Mouse (Mus musculus) kidney, adult 9 months (tissue): ENCODE measurements around the gene Filip1l.

Source experiments
- DNase-seq: peaks from one replicate; pipeline ENCODE4 v3.0.0; 2022

Gene Filip1l

GRCm38 (mm10) chr16:57536511-57536910 lies 183.6 kb downstream of the Filip1l start:
- no peak for DNase-seq

GRCm38 (mm10) chr16:57543243-57543642 lies 190.3 kb downstream of the Filip1l start:
- no peak for DNase-seq

- DNase-seq, result no peak
These were observed 191.5 kb downstream of the Filip1l start for GRCm38 (mm10) chr16:57544441-57544840.

GRCm38 (mm10) chr16:57546355-57546754 lies 193.5 kb downstream of the Filip1l start:
- DNase-seq, result no peak

DNA sequence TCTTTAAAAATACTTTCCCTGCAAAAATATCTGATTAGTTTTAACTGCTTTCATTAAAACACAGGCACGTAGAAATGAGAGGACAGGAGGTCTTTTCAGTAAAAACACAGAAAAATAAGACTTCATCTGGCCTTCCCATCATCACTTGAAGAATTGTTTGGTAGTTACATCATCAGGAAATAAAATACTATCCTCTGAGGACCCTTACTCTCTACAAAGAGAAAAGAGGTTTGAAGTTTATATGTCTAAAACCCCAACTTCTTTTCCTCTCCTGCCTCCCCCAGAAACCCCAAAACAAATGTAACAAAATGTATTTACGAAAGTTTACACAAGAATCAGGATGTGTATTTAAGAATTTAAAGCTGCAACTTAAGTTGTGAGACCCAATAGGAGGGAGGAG lies 195.7 kb downstream of the Filip1l start:
- DNase-seq, result no peak

DNA sequence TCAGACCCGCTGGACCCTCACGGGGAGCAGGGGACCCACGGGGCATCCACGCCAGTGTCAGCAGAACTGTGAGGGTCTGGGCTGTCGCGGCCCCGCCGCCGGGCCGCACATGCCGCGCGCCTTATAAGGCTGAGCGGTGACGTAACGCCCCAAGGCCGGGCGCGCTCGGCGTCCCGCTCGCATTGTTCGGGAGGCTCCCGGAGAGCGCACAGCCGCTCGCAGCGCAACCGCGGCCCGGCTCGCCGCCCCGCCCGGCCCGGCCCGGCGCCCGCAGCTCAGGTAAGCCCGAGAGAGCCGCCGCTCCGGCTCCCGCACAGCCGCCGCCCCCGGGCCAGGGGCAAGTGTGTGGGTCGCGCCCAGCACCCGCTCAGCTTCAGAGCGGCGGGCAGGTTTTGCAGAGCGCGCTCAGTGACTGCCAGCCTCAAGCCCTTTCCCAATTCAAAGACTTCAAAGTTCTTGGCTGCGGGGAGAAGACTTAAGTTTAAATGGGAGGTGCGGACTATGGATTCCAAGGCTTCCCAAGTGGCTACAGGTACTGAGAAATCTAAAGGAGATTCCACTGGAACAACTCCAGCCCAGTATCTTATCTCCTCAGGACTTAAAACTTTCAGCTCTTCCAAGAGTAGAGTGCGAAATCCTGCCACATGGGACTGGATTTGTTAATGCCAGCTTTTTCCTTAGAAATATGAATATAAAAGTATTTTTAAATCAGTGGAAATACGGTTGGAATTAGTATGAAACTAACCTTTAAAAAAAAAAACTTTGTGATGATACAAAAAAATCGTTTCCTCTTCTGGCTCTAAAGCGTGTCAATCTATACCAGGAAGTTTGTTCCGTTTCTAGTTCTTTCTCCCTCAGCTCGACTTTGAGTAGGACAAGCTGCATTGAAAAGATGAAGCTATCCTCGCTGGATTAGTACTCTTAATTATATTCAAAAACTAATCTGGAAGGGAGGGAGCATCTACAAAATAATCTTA lies 196.5 kb downstream of the Filip1l start:
- DNase-seq, result peak; percentile 62

- DNase-seq, result no peak
These were observed 197.2 kb downstream of the Filip1l start for GRCm38 (mm10) chr16:57550088-57550487.

GRCm38 (mm10) chr16:57550817-57551216 lies 197.9 kb downstream of the Filip1l start:
- no peak for DNase-seq

DNA sequence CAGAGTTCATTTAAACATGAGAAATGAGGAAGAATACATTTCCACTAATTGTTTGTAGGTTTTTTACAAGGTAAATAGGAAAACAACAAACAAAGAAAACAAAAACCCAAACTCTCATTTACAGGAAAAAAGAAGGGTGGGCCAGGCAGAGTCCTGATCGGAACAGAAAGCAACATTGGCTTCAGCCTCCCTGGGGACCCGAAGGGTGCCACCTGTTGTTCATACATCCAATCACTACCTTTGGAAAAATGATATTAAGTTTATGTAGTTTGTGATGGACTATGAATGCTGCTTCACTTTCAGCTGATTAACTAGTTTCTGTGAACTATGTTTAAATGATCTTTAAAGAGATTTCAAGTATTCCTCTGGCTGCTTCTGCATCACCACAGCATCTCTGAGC lies 198.7 kb downstream of the Filip1l start:
- no peak for DNase-seq

- DNase-seq, result no peak
These were observed 199.8 kb downstream of the Filip1l start for GRCm38 (mm10) chr16:57552709-57553108.

DNA sequence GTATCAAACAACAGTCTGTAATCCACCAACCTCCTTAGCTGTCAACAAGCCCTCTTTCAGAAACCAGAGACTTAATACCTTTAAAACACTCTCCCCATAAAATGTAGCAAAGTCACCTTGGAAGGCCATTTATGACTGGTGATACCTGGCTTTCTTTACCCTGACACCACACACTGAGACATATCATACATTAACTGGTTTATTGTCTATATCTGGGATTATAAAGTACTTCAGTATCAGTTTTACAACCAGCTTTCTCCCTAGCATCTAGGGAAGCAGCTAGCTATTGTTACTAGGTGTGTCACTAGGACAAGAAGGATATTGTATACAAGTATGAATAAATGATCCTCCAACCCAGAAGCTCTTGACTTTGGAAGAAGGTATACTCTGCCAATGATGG lies 200.3 kb downstream of the Filip1l start:
- DNase-seq, result no peak

GRCm38 (mm10) chr16:57554886-57555400 lies 202.1 kb downstream of the Filip1l start:
- DNase-seq, result peak; percentile 38

DNA sequence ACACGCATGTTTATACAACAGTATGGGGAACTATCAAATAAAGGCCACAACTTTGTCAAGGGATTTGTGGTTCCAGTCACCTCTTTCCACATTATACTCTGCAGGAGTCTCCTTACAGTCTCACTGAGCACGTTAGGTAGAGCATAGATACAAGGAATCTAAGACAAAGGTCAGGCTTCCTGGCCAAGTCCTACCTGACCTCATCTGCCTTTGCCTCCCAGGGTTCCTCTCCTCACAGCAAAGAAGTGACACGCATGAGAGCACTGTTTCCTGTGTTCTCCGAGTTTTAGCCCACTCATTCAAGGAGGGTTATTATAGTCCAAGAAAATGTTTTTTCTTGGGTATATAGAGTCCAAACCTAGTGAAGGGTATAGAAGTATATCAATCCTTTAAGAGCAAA lies 202.8 kb downstream of the Filip1l start:
- peak; percentile 64 for DNase-seq

DNA sequence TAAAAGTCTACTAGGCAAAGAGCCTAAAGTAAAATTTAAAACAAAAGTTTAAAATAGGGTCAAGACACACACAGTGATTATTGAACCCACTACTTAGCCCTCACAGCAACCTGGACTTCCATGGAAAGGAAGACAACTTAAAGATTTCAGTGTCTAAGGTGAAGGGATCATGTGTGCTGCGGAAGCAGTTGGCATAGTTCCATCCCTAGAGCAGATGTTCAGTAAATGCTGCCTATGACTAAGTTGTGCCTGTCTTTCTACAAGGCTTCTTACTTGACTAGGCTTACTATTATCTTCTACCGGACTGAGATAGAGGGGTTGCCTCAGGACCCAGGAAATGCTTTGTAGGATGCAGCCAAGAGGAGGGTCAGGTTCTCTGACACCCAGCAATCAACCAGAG lies 203.4 kb downstream of the Filip1l start:
- DNase-seq, result no peak

- no peak for DNase-seq
These were observed 205.4 kb downstream of the Filip1l start for GRCm38 (mm10) chr16:57558258-57558657.

DNA sequence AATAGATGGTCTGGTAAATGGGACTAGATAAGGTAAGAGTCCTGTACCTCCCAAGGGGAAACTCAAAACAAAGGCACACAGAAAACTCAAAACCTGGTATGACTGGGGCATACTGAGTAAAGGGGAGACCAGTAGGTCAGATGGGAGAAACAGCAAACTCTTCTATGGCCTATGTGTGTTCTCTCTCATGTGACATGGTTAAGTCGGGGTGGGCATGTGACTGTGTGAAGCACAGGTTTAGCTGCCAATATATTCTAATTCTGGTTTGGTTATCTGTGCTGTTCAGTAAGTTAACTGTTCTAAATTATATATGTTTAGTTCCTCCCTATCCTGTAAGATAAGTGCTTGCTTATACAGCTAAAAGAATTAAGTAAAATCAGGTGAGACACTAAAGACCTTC lies 207.3 kb downstream of the Filip1l start:
- DNase-seq, result no peak

- peak; percentile 26 for DNase-seq
These were observed 210.6 kb downstream of the Filip1l start for GRCm38 (mm10) chr16:57563453-57563852.

DNA sequence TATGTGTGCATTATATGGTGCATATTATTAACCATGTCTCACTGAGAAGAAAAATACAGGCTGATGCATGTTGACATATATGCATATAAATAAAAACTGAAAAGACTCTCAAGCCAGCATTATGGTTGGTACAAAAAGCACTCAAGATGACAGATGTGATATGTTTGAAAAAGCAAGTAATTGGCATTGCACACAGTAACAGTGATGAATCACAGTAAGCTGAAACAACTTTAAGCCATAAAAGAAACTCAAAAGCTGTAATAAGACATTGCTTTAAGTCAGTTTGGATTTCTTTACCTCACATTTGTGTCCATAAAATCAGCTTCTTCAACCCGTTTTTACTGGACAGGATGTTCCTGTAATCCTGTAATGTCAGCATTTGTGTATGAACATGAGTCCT lies 211.9 kb downstream of the Filip1l start:
- no peak for DNase-seq

DNA sequence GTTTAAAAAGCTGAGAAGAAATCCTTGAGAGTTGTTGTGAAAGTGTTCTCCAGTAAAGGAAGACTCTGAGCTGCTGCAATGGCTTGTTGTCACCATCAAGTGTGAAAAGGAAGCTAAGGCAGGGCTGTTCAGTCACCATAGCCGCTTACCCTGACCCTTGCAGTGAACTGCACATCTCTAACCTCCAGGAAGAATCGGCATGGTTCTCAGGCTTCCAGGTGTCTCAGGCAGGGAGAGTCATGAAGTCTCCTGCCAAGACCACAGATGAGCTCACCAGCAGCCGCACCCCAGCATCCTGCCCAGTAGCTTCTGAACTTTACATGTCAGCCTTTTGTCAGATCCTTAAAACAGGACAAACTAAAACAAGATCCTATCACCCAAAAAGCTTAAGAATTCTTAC lies 213.3 kb downstream of the Filip1l start:
- DNase-seq, result no peak

- DNase-seq, result no peak
These were observed 215.9 kb downstream of the Filip1l start for GRCm38 (mm10) chr16:57568648-57569404.

DNA sequence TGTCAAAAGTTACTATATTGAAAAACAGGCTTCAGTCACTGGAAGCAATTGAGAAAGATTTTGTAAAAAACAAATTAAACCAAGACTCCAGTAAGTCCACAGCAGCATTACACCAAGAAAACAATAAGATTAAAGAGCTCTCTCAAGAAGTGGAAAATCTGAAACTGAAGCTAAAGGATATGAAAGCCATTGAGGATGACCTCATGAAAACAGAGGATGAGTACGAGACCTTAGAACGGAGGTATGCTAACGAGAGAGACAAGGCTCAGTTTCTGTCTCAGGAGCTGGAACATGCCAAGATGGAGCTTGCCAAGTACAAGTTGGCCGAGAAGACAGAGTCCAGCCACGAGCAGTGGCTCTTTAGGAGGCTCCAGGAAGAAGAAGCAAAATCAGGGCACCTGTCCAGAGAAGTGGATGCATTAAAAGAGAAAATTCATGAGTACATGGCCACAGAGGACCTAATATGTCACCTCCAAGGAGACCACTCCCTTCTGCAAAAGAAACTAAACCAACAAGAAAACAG lies 218.0 kb downstream of the Filip1l start:
- DNase-seq, result no peak

- no peak for DNase-seq
These were observed 220.9 kb downstream of the Filip1l start for GRCm38 (mm10) chr16:57573831-57574230.

- no peak for DNase-seq
These were observed 223.0 kb downstream of the Filip1l start for GRCm38 (mm10) chr16:57575764-57576388.
